In the genomic region with DNA sequence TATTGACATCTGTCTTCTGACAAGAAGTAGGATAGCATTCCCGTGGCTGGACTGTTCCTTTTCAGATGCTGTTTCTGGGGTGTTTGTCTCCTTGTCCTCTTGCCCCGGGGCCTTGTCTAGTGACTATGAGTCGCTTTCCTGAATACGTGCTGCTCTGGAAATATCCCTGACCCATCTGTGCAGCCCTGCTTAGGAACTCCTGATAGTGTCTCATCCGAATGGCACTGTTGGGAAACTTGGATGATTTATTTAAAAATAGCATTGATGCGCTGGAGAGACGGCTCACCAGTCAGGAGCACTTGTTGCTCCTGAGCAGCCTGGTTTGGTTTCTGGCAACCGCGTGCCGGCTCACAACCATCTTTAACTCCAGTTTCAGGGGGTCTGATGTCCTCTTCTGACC, we compare ENCODE assay signal across 8 mouse cellular contexts. TPM values are rescaled to one million over a fixed set of nuclear protein-coding genes. Genes with fewer than 3 reads are reported as not detected.
A peak's percentile ranks its signal among the peaks of the same experiment; 100 is the strongest.
DNase-seq lines count a peak whose midpoint lies in the region; ATAC-seq and TF ChIP-seq lines count a peak whose summit lies in the region.

No protein-coding gene starts in this region.

- peak overlapping the region; percentile 94 for H3K9ac ChIP-seq in hindbrain, embryonic 12.5 days
- peak overlapping the region; percentile 90; the same call in 1 of the 2 replicates for H3K9ac ChIP-seq in midbrain, embryonic 14.5 days (replicated peaks; ENCODE audit: low read length)

- no peaks in the 10 kb centered on the region for H3K9me3 ChIP-seq in hindbrain, embryonic 12.5 days (replicated peaks)
- H3K9me3 ChIP-seq in midbrain, embryonic 14.5 days (ENCODE audit: control insufficient read depth, low read length) = no peaks in the 10 kb centered on the region

- peak overlapping the region; percentile 93 for H3K4me3 ChIP-seq in layer of hippocampus, adult 2 months
- H3K4me3 ChIP-seq in hindbrain, embryonic 12.5 days = peak overlapping the region; percentile 66
- peak overlapping the region; percentile 81 for H3K4me3 ChIP-seq in midbrain, embryonic 14.5 days (replicated peaks; ENCODE audit: low read depth, low read length)

- H3K27me3 ChIP-seq in hindbrain, embryonic 12.5 days = no peaks in the 10 kb centered on the region
- no peaks in the 10 kb centered on the region for H3K27me3 ChIP-seq in midbrain, embryonic 14.5 days (ENCODE audit: control insufficient read depth, insufficient read depth, low read length)

- ATAC-seq in hindbrain, embryonic 12.5 days (ENCODE audit: low FRiP score) = no peak
- ATAC-seq in midbrain, embryonic 14.5 days (ENCODE audit: low FRiP score, low TSS enrichment) = no peak

- no peak for DNase-seq in layer of hippocampus, adult 2 months (ENCODE audit: low spot score in 2 of 2)
- no peak for DNase-seq in layer of hippocampus, postnatal 14 days (ENCODE audit: low spot score in 2 of 2)
- DNase-seq in brain, adult 2 months (ENCODE audit: low read depth, low spot score) = peak; percentile 36
- DNase-seq in midbrain, embryonic 14.5 days = no peak
- DNase-seq in left cerebral cortex, adult 18-20 months (ENCODE audit: low spot score in 2 of 2) = no peak
- DNase-seq in urinary bladder, postnatal 10 days (ENCODE audit: low spot score) = no peak
- DNase-seq in right cerebral cortex, postnatal 4 days = no peak

- H3K36me3 ChIP-seq in hindbrain, embryonic 12.5 days = no peaks in the 10 kb centered on the region
- H3K36me3 ChIP-seq in midbrain, embryonic 14.5 days (ENCODE audit: control insufficient read depth, insufficient read depth, low read length) = no peaks in the 10 kb centered on the region; the same call in 1 of the 2 replicates

- peaks cover 37% of the 10 kb centered on the region for H3K4me1 ChIP-seq in hindbrain, embryonic 12.5 days
- H3K4me1 ChIP-seq in midbrain, embryonic 14.5 days (ENCODE audit: control insufficient read depth, insufficient read depth, low read length) = peaks cover 16% of the 10 kb centered on the region

- peak overlapping the region; percentile 95; the same call in 1 of the 2 replicates for H3K27ac ChIP-seq in layer of hippocampus, adult 2 months
- H3K27ac ChIP-seq in hindbrain, embryonic 12.5 days = no peak overlapping the region
- no peak overlapping the region for H3K27ac ChIP-seq in midbrain, embryonic 14.5 days (replicated peaks; ENCODE audit: low read depth, low read length)

- H3K4me2 ChIP-seq in hindbrain, embryonic 12.5 days (replicated peaks) = peak overlapping the region; percentile 89
- peak overlapping the region; percentile 83 for H3K4me2 ChIP-seq in midbrain, embryonic 14.5 days (ENCODE audit: low read length)

- TF ChIP-seq CTCF in layer of hippocampus, adult 2 months (conservative IDR thresholded peaks at IDR 0.05) = no peak

- 79% methylated on average over 10 of the region's 10 CpGs for WGBS in hindbrain, embryonic 12.5 days
- 75% methylated on average over 10 of the region's 10 CpGs for WGBS in midbrain, embryonic 14.5 days

RNA-seq across cellular contexts. Expression of a gene that starts 1.6 kb away (rescaled TPM):
- 10 to 100 TPM; 91.3 to 94.9 TPM for total RNA-seq in layer of hippocampus, adult 2 months (2021)
- total RNA-seq in layer of hippocampus, postnatal 14 days (2021) = 100 to 1,000 TPM; 118 to 128 TPM
- polyA plus RNA-seq in hindbrain, embryonic 12.5 days (2016; fragmentation: Nextera tagmentation; extraction: Ambion mirVana) = 22.7 and 24.7 TPM in 2 replicates
- 23.2 and 25.3 TPM in 2 replicates for polyA plus RNA-seq in midbrain, embryonic 14.5 days (2014; fragmentation: Nextera tagmentation; extraction: Ambion mirVana)
- 100 to 1,000 TPM in 1 of 2 experiments, 10 to 100 TPM in 1; 91.4 to 100 TPM for total RNA-seq in left cerebral cortex, adult 18-20 months (2021)
